In genomic region chr13:56422072-56422723, GRCm38 (mm10) we compare ENCODE assay signal across 8 mouse cellular contexts. TPM values are rescaled to one million over a fixed set of nuclear protein-coding genes. Genes with fewer than 3 reads are reported as not detected.
DNase-seq lines count a peak whose midpoint lies in the region; ATAC-seq and TF ChIP-seq lines count a peak whose summit lies in the region.

No protein-coding gene starts in this region.

- peak; percentile 81 for TF ChIP-seq CTCF in heart, adult 2 months (IDR thresholded peaks at IDR 0.05)
- TF ChIP-seq CTCF in left cerebral cortex, adult 2 months (IDR thresholded peaks at IDR 0.05), result peak; percentile 85
- peak; percentile 93 for TF ChIP-seq CTCF in stomach, postnatal 0 days (IDR thresholded peaks at IDR 0.05; ENCODE audit: low read depth)

- no peaks in the 10 kb centered on the region for H3K36me3 ChIP-seq in heart, adult 2 months (ENCODE audit: control insufficient read depth, insufficient read depth, low read length)
- H3K36me3 ChIP-seq in heart, embryonic 10.5 days, result no peaks in the 10 kb centered on the region
- H3K36me3 ChIP-seq in midbrain, embryonic 11.5 days (ENCODE audit: control insufficient read depth, insufficient read depth, low read length), result no peaks in the 10 kb centered on the region
- H3K36me3 ChIP-seq in stomach, postnatal 0 days (ENCODE audit: control insufficient read depth, insufficient read depth, low read length), result no peaks in the 10 kb centered on the region

- H3K27me3 ChIP-seq in heart, adult 2 months (ENCODE audit: control insufficient read depth, insufficient read depth, low read length), result peaks cover 2% of the 10 kb centered on the region; the same call in 1 of the 2 replicates
- peaks cover 56% of the 10 kb centered on the region for H3K27me3 ChIP-seq in heart, embryonic 10.5 days (ENCODE audit: insufficient read depth, poor library complexity, severe bottlenecking)
- peaks cover 2% of the 10 kb centered on the region; the same call in 1 of the 2 replicates for H3K27me3 ChIP-seq in midbrain, embryonic 11.5 days (ENCODE audit: control insufficient read depth, insufficient read depth, low read length)
- H3K27me3 ChIP-seq in stomach, postnatal 0 days (ENCODE audit: control insufficient read depth, insufficient read depth, low read length), result no peaks in the 10 kb centered on the region

- H3K79me2 ChIP-seq in heart, adult 2 months (replicated peaks; ENCODE audit: control insufficient read depth, insufficient read depth, low read length), result no peaks in the 10 kb centered on the region

- ATAC-seq in midbrain, embryonic 11.5 days (ENCODE audit: low FRiP score), result peak; percentile 54
- ATAC-seq in stomach, postnatal 0 days (ENCODE audit: low FRiP score, low TSS enrichment), result peak; percentile 55

- no peak overlapping the region for H3K4me2 ChIP-seq in midbrain, embryonic 11.5 days
- peak overlapping the region; percentile 29; the same call in 1 of the 2 replicates for H3K4me2 ChIP-seq in stomach, postnatal 0 days (replicated peaks; ENCODE audit: low read depth)

- H3K9me3 ChIP-seq in heart, embryonic 10.5 days, result no peaks in the 10 kb centered on the region
- no peaks in the 10 kb centered on the region for H3K9me3 ChIP-seq in midbrain, embryonic 11.5 days (ENCODE audit: control insufficient read depth, low read length)
- H3K9me3 ChIP-seq in stomach, postnatal 0 days (ENCODE audit: control insufficient read depth, low read length), result no peaks in the 10 kb centered on the region

- TF ChIP-seq EP300 in heart, adult 2 months (IDR thresholded peaks at IDR 0.05; ENCODE audit: insufficient read depth, low read depth, low read length), result no peak
- TF ChIP-seq EP300 in stomach, postnatal 0 days (optimal IDR thresholded peaks at IDR 0.05), result no peak

- H3K4me3 ChIP-seq in heart, adult 2 months, result no peak overlapping the region
- no peak overlapping the region for H3K4me3 ChIP-seq in heart, embryonic 10.5 days
- H3K4me3 ChIP-seq in left cerebral cortex, adult 2 months, result no peak overlapping the region
- no peak overlapping the region for H3K4me3 ChIP-seq in midbrain, embryonic 11.5 days (ENCODE audit: low read depth, low read length)
- H3K4me3 ChIP-seq in stomach, postnatal 0 days (ENCODE audit: low read depth, low read length), result no peak overlapping the region

- H3K27ac ChIP-seq in heart, adult 2 months, result no peak overlapping the region
- no peak overlapping the region for H3K27ac ChIP-seq in heart, embryonic 10.5 days
- H3K27ac ChIP-seq in left cerebral cortex, adult 2 months, result no peak overlapping the region
- H3K27ac ChIP-seq in midbrain, embryonic 11.5 days (ENCODE audit: low read depth, low read length), result no peak overlapping the region
- H3K27ac ChIP-seq in stomach, postnatal 0 days (replicated peaks), result no peak overlapping the region

- no peaks in the 10 kb centered on the region for H3K4me1 ChIP-seq in heart, adult 2 months (ENCODE audit: control insufficient read depth, insufficient read depth, low read length)
- H3K4me1 ChIP-seq in heart, embryonic 10.5 days, result peaks cover 18% of the 10 kb centered on the region
- H3K4me1 ChIP-seq in midbrain, embryonic 11.5 days (ENCODE audit: control insufficient read depth, insufficient read depth, low read length), result 0 out of 2 replicates have a peak, but pooled peaks cover 2% of the 10 kb centered on the region
- H3K4me1 ChIP-seq in stomach, postnatal 0 days (replicated peaks; ENCODE audit: control insufficient read depth, insufficient read depth), result no peaks in the 10 kb centered on the region

- DNase-seq in heart, adult 2 months, result peak; percentile 33 to 72
- no peak for DNase-seq in heart, embryonic 10.5 days (ENCODE audit: low spot score)
- peak; percentile 31 for DNase-seq in cerebellum, adult 9-11 months
- DNase-seq in frontal cortex, adult 2 months (ENCODE audit: extremely low spot score in 1 of 2, low spot score in 1 of 2), result peak; percentile 49 to 92
- peak; percentile 59 for DNase-seq in induced T-regulatory cell, adult 2 months (ENCODE audit: low read depth)
- peak; percentile 66 to 74 for DNase-seq in left cerebral cortex, adult 2 months (ENCODE audit: extremely low spot score in 1 of 2, low spot score in 2 of 2)
- DNase-seq in midbrain, embryonic 11.5 days (ENCODE audit: low spot score, missing footprints), result peak; percentile 97
- peak; percentile 66 for DNase-seq in stomach, postnatal 0 days (ENCODE audit: low spot score)

- TF ChIP-seq POLR2A in heart, adult 2 months (IDR thresholded peaks at IDR 0.05; ENCODE audit: insufficient read depth, low read depth, low read length), result no peak

- H3K9ac ChIP-seq in heart, adult 2 months (ENCODE audit: low read depth, low read length), result no peak overlapping the region
- H3K9ac ChIP-seq in midbrain, embryonic 11.5 days (ENCODE audit: low read length), result no peak overlapping the region
- 0 out of 2 replicates have a peak overlapping the region, but pooled peaks have one; percentile 31 for H3K9ac ChIP-seq in stomach, postnatal 0 days (ENCODE audit: low read length)

- intact Hi-C loops in heart, adult 2 months (cut with DNase I), result loop anchor here (1.0 to 2.0 kb wide), 2 partner anchors 93 to 143 kb away; no protein-coding TSS in a partner anchor
- intact Hi-C loops in left cerebral cortex, adult 2 months (cut with DNase I), result loop anchor here (1.0 to 5.0 kb wide), 2 partner anchors 75 to 143 kb away; no protein-coding TSS in a partner anchor

- WGBS in heart, adult 2 months, result 21% methylated on average over 16 of the region's 16 CpGs
- 21% methylated on average over 16 of the region's 16 CpGs for WGBS in heart, embryonic 10.5 days
- 24% methylated on average over 16 of the region's 16 CpGs for WGBS in midbrain, embryonic 11.5 days
- WGBS in stomach, postnatal 0 days, result 17% methylated on average over 16 of the region's 16 CpGs

RNA-seq across cellular contexts. Expression of gene Gm3045, which starts 4.2 kb away (rescaled TPM):
- not detected for total RNA-seq in heart, adult 2 months (2021)
- polyA plus RNA-seq in heart, adult 2 months (2012; rRNA removed), result not detected in 2 replicates
- polyA plus RNA-seq in heart, embryonic 10.5 days (2016; fragmentation: Nextera tagmentation; extraction: Ambion mirVana), result not detected in 2 replicates
- polyA plus RNA-seq in frontal cortex, adult 2 months (2012; rRNA removed), result not detected in 2 replicates
- total RNA-seq in left cerebral cortex, adult 2 months (2021), result not detected
- polyA plus RNA-seq in midbrain, embryonic 11.5 days (2014; fragmentation: Nextera tagmentation; extraction: Ambion mirVana), result not detected in 2 replicates
- polyA plus RNA-seq in stomach, postnatal 0 days (2015; fragmentation: Nextera tagmentation; extraction: Ambion mirVana), result not detected in 2 replicates

RNA-seq across cellular contexts. Expression of gene Slc25a48, which starts 16.0 kb away (rescaled TPM):
- total RNA-seq in heart, adult 2 months (2021), result under 1 TPM; 0.08 to 0.16 TPM
- 0.23 and 0.27 TPM in 2 replicates for polyA plus RNA-seq in heart, adult 2 months (2012; rRNA removed)
- 0.05 TPM in 1 of 2 replicates, not detected in the other for polyA plus RNA-seq in heart, embryonic 10.5 days (2016; fragmentation: Nextera tagmentation; extraction: Ambion mirVana)
- 0.04 TPM in 2 replicates for polyA plus RNA-seq in frontal cortex, adult 2 months (2012; rRNA removed)
- total RNA-seq in left cerebral cortex, adult 2 months (2021), result not detected
- polyA plus RNA-seq in midbrain, embryonic 11.5 days (2014; fragmentation: Nextera tagmentation; extraction: Ambion mirVana), result not detected in 2 replicates
- polyA plus RNA-seq in stomach, postnatal 0 days (2015; fragmentation: Nextera tagmentation; extraction: Ambion mirVana), result 0.08 and 0.13 TPM in 2 replicates

RNA-seq across cellular contexts. Expression of gene Il9, which starts 59.8 kb away (rescaled TPM):
- total RNA-seq in heart, adult 2 months (2021), result not detected
- not detected in 2 replicates for polyA plus RNA-seq in heart, adult 2 months (2012; rRNA removed)
- polyA plus RNA-seq in heart, embryonic 10.5 days (2016; fragmentation: Nextera tagmentation; extraction: Ambion mirVana), result not detected in 2 replicates
- not detected in 2 replicates for polyA plus RNA-seq in frontal cortex, adult 2 months (2012; rRNA removed)
- not detected for total RNA-seq in left cerebral cortex, adult 2 months (2021)
- polyA plus RNA-seq in midbrain, embryonic 11.5 days (2014; fragmentation: Nextera tagmentation; extraction: Ambion mirVana), result not detected in 2 replicates
- polyA plus RNA-seq in stomach, postnatal 0 days (2015; fragmentation: Nextera tagmentation; extraction: Ambion mirVana), result not detected in 2 replicates
